Comparison of ENCODE assay signal across 13 mouse cellular contexts in the genomic region with DNA sequence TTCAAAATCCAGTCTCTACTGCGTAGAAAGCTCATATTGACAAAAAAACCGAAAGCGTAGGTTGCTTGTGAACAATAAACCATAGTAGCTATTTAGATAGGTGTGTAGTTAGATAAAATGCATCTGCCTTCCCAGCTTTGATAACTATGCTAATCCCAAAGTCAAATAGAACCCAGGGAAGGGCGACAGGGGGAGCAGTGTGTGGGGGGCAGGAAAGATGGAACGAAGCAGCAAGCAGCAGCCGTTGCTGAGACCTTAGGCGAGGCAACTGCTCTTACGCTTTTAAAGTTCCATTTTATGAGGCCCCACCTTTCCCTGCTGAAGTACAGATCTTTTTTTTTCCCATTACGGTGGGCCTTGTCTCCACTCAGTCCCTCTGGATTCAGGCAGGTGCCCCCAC. TPM values are rescaled to one million over a fixed set of nuclear protein-coding genes. Genes with fewer than 3 reads are reported as not detected.
DNase-seq lines count a peak whose midpoint lies in the region; ATAC-seq and TF ChIP-seq lines count a peak whose summit lies in the region.
"Had no signal": no experiment of that assay in that cellular context is flagged by ENCODE, and none has a peak within 500 bp of the region (broad histone marks: within the 10 kb centered on the region; RNA-seq: fewer than 3 reads in every experiment).

No protein-coding gene starts in this region.

- no peak overlapping the region for H3K4me3 ChIP-seq in forebrain, postnatal 0 days (ENCODE audit: low read depth, low read length)
- no peak overlapping the region for H3K4me3 ChIP-seq in forebrain, embryonic 11.5 days (ENCODE audit: low read depth, low read length)
- H3K4me3 ChIP-seq in kidney, adult 2 months (ENCODE audit: insufficient read depth, low read depth, low read length): peak overlapping the region; percentile 32
- H3K4me3 ChIP-seq in neural tube, embryonic 13.5 days: no peak overlapping the region
- H3K4me3 ChIP-seq: layer of hippocampus, adult 2 months had no signal

- no peak for ATAC-seq in forebrain, postnatal 0 days
- ATAC-seq in forebrain, embryonic 11.5 days (replicated peaks; ENCODE audit: low FRiP score): no peak
- no peak for ATAC-seq in neural tube, embryonic 13.5 days (ENCODE audit: low read depth)

- no peak for TF ChIP-seq CTCF in forebrain, postnatal 0 days (IDR thresholded peaks at IDR 0.05; ENCODE audit: low read depth)
- no peak for TF ChIP-seq CTCF in kidney, adult 2 months (conservative IDR thresholded peaks at IDR 0.05; ENCODE audit: insufficient read depth, insufficient read length, low read depth, low read length)

- H3K4me1 ChIP-seq in forebrain, postnatal 0 days (ENCODE audit: insufficient read depth): no peaks in the 10 kb centered on the region
- H3K4me1 ChIP-seq in forebrain, embryonic 11.5 days (replicated peaks; ENCODE audit: control insufficient read depth, insufficient read depth, low read length): 0 out of 2 replicates have a peak, but pooled peaks cover 3% of the 10 kb centered on the region
- H3K4me1 ChIP-seq in kidney, adult 2 months (ENCODE audit: control insufficient read depth, insufficient read depth, low read length): 0 out of 2 replicates have a peak, but pooled peaks cover 4% of the 10 kb centered on the region
- H3K4me1 ChIP-seq in neural tube, embryonic 13.5 days (replicated peaks): peaks cover 10% of the 10 kb centered on the region

- H3K27me3 ChIP-seq in forebrain, postnatal 0 days (ENCODE audit: insufficient read depth, low read length): peaks cover 7% of the 10 kb centered on the region; the same call in 1 of the 2 replicates
- H3K27me3 ChIP-seq in forebrain, embryonic 11.5 days (ENCODE audit: control insufficient read depth, insufficient read depth, low read length): peaks cover 10% of the 10 kb centered on the region; the same call in 1 of the 2 replicates
- no peaks in the 10 kb centered on the region for H3K27me3 ChIP-seq in kidney, adult 2 months (replicated peaks; ENCODE audit: control insufficient read depth, insufficient read depth, low read length)
- peaks cover 40% of the 10 kb centered on the region for H3K27me3 ChIP-seq in neural tube, embryonic 13.5 days

- WGBS in forebrain, postnatal 0 days: 46% methylated on average over 9 of the region's 9 CpGs
- WGBS in forebrain, embryonic 11.5 days: 52% methylated on average over 9 of the region's 9 CpGs
- 78% methylated on average over 9 of the region's 9 CpGs for WGBS in kidney, adult 2 months
- 45% methylated on average over 9 of the region's 9 CpGs for WGBS in neural tube, embryonic 13.5 days

- H3K9ac ChIP-seq in forebrain, postnatal 0 days: no peak overlapping the region
- H3K9ac ChIP-seq in forebrain, embryonic 11.5 days (ENCODE audit: low read length): no peak overlapping the region
- no peak overlapping the region for H3K9ac ChIP-seq in neural tube, embryonic 13.5 days

- H3K36me3 ChIP-seq in forebrain, postnatal 0 days (ENCODE audit: insufficient read depth): no peaks in the 10 kb centered on the region
- H3K36me3 ChIP-seq in forebrain, embryonic 11.5 days (ENCODE audit: control insufficient read depth, insufficient read depth, low read length): no peaks in the 10 kb centered on the region
- no peaks in the 10 kb centered on the region for H3K36me3 ChIP-seq in kidney, adult 2 months (ENCODE audit: control insufficient read depth, insufficient read depth, low read length)
- no peaks in the 10 kb centered on the region for H3K36me3 ChIP-seq in neural tube, embryonic 13.5 days

- TF ChIP-seq POLR2A in kidney, adult 2 months (IDR thresholded peaks at IDR 0.05; ENCODE audit: low read depth, low read length): no peak

- no peak for DNase-seq in forebrain, postnatal 0 days
- no peak for DNase-seq in forebrain, embryonic 11.5 days (ENCODE audit: low spot score)
- no peak for DNase-seq in kidney, adult 2 months
- DNase-seq in kidney, adult 18-20 months: no peak
- DNase-seq in neural tube, embryonic 10.5 days (ENCODE audit: extremely low spot score, low spot score): no peak
- no peak for DNase-seq in left cerebral cortex, postnatal 25 days (ENCODE audit: low spot score in 2 of 2)
- DNase-seq in left cerebral cortex, adult 18-20 months (ENCODE audit: low spot score in 2 of 2): no peak
- DNase-seq: adrenal gland, adult 8-10 months; lung, postnatal 10 days had no signal

- peak overlapping the region; percentile 32; the same call in 1 of the 2 replicates for H3K4me2 ChIP-seq in forebrain, postnatal 0 days (ENCODE audit: low read depth)
- no peak overlapping the region for H3K4me2 ChIP-seq in forebrain, embryonic 11.5 days (ENCODE audit: low read depth, low read length, severe bottlenecking)
- H3K4me2 ChIP-seq in neural tube, embryonic 13.5 days: peak overlapping the region; percentile 40; the same call in 1 of the 2 replicates

- no peaks in the 10 kb centered on the region for H3K9me3 ChIP-seq in forebrain, postnatal 0 days (ENCODE audit: low read length)
- H3K9me3 ChIP-seq in forebrain, embryonic 11.5 days (ENCODE audit: control insufficient read depth, low read length): no peaks in the 10 kb centered on the region
- H3K9me3 ChIP-seq in neural tube, embryonic 13.5 days: no peaks in the 10 kb centered on the region

- intact Hi-C loops in left cerebral cortex, postnatal 25 days (cut with DNase I): no loop called here

- no peak overlapping the region for H3K27ac ChIP-seq in forebrain, postnatal 0 days (ENCODE audit: low read depth, low read length)
- H3K27ac ChIP-seq in forebrain, embryonic 11.5 days (ENCODE audit: low read depth, low read length): no peak overlapping the region
- no peak overlapping the region; the same call in 1 of the 2 replicates for H3K27ac ChIP-seq in kidney, adult 2 months (ENCODE audit: insufficient read depth, low read depth, low read length)
- H3K27ac ChIP-seq in neural tube, embryonic 13.5 days (replicated peaks): no peak overlapping the region
- H3K27ac ChIP-seq: layer of hippocampus, adult 2 months had no signal

RNA-seq across cellular contexts. Expression of a gene that starts 1.1 kb away (rescaled TPM):
- 0.31 TPM in 1 of 2 replicates, not detected in the other for total RNA-seq in forebrain, postnatal 0 days (2014; rRNA removed)
- polyA plus RNA-seq in forebrain, postnatal 0 days (2015; fragmentation: Nextera tagmentation; extraction: Ambion mirVana): 0.13 TPM in 2 replicates
- polyA plus RNA-seq in forebrain, embryonic 11.5 days (2014; fragmentation: Nextera tagmentation; extraction: Ambion mirVana): not detected in 2 replicates
- polyA plus RNA-seq in kidney, adult 2 months (2012; rRNA removed): 67.2 and 73.5 TPM in 2 replicates
- polyA plus RNA-seq in neural tube, embryonic 13.5 days (2015; fragmentation: Nextera tagmentation; extraction: Ambion mirVana): 0.14 and 0.29 TPM in 2 replicates
- not detected for total RNA-seq in left cerebral cortex, postnatal 25 days (2021)
- not detected for total RNA-seq in left cerebral cortex, adult 18-20 months (2021)
- total RNA-seq: granulocyte monocyte progenitor cell, adult 5-6 weeks; layer of hippocampus, adult 2 months; left cerebral cortex, adult 8-10 months had no signal

Comparison
In these comparisons a context has a peak if more than half of its experiments do, and no peak if none do; other contexts are left out.
1. RNA of a gene that starts 1.1 kb away (polyA plus RNA-seq): 67.2 to 73.5 TPM in kidney, adult 2 months; 0.14 to 0.29 TPM in neural tube, embryonic 13.5 days, 0.13 TPM in forebrain, postnatal 0 days and not detected in forebrain, embryonic 11.5 days; every median in the first group is over 10 times any median in the second.